Mouse (Mus musculus): ENCODE results near the gene Mybphl.

DNA sequence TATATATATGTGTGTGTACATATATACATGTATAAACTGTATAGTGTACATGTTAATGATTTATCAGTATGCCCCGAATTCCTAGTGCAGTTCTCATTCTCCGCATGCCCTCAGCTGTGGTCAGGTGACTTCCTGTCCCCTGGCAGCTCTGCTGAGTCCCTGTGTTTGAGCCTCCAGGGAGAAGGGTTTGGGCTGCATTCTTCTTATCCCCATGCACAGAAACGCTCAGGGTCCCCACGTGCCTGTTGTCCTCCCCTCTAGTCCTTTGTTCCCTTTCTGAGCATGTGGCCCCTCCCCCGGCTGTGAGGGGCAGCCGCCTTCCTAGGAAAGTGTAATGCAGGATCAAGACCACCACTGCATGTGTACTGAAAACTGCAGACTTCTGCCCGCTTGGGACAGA lies 3.8 kb upstream of the Mybphl start:
- no peak for TF ChIP-seq CTCF (IDR thresholded peaks at IDR 0.05; ENCODE audit: extremely low read depth, insufficient read depth, insufficient read length, insufficient replicate concordance)
- TF ChIP-seq POLR2A (IDR thresholded peaks at IDR 0.05; ENCODE audit: low read depth, low read length) = no peak

Data from spleen, adult 2 months (tissue).